Mouse (Mus musculus): ENCODE measurements at regions not wholly inside any gene's neighbourhood (a gene's known extent, or its start where the extent isn't known, plus 50 kb on each side); places are given as distances from the start of the nearest gene placed in this dataset.

DNA sequence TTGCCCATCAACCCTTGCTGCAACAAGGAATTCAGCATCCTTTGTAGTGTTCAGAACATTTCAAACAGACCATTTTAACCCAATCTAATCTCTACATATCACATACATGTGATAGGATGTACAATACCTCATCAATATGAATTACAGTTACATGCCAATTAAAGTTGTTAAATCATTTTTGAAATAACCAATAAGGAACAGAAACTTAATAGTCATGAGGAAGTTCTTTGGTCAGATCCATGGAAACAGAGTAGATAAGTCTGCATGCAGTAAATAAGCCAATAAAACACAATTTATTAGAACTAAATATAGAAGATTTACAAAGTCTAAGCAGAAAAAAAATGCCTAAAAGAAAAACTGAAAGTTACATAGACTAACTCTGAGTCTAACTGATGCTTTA, 136.9 kb upstream of the Rap2b start:
- Histone ChIP-seq H3K79me2 (ENCODE audit: control insufficient read depth, insufficient read depth, low read length) (no peaks in the 10 kb centered on the region), H3K9ac (ENCODE audit: low read depth, low read length) (no peak overlapping the region), H3K27ac (replicated peaks; ENCODE audit: insufficient read depth, low read depth, low read length) (no peak overlapping the region), H3K36me3 (ENCODE audit: control insufficient read depth, insufficient read depth, low read length) (no peaks in the 10 kb centered on the region), H3K27me3 (ENCODE audit: control insufficient read depth, insufficient read depth, low read length) (0 out of 2 replicates have a peak, but pooled peaks cover 4% of the 10 kb centered on the region), H3K4me1 (ENCODE audit: control insufficient read depth, insufficient read depth, low read length) (no peaks in the 10 kb centered on the region), H3K4me3 (ENCODE audit: insufficient read depth, low read depth, low read length) (no peak overlapping the region)
- DNase-seq (ENCODE audit: extremely low read depth, low read depth, low spot score) = no peak
- TF ChIP-seq CTCF (IDR thresholded peaks at IDR 0.05; ENCODE audit: low read depth, low read length) = no peak
- TF ChIP-seq POLR2A (IDR thresholded peaks at IDR 0.05; ENCODE audit: extremely low read depth, insufficient read depth, low read length) = no peak

DNA sequence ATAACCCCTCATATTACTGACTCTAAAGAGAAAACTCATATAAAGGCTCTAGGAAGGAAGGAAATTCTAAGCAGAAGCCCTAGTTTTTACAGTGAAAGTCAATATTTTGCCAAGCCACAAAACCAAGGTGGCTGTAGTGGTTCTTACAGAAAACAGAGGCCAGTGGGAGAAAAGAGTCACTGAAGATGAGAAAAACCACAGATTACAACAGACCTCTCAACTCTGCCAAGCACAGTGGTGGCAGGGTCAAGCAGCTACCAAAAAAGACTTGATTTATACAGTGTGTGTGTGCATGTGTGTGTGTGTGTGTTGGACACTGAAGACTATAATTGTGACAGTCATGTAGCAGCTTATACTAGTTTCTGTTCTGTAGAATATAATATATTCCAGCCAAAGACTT, 136.4 kb upstream of the Rap2b start:
- TF ChIP-seq POLR2A (IDR thresholded peaks at IDR 0.05; ENCODE audit: extremely low read depth, insufficient read depth, low read length) = no peak
- TF ChIP-seq CTCF (IDR thresholded peaks at IDR 0.05; ENCODE audit: low read depth, low read length) = no peak
- Histone ChIP-seq H3K4me1 (ENCODE audit: control insufficient read depth, insufficient read depth, low read length) (no peaks in the 10 kb centered on the region), H3K27me3 (ENCODE audit: control insufficient read depth, insufficient read depth, low read length) (0 out of 2 replicates have a peak, but pooled peaks cover 4% of the 10 kb centered on the region), H3K36me3 (ENCODE audit: control insufficient read depth, insufficient read depth, low read length) (no peaks in the 10 kb centered on the region), H3K27ac (replicated peaks; ENCODE audit: insufficient read depth, low read depth, low read length) (no peak overlapping the region), H3K79me2 (ENCODE audit: control insufficient read depth, insufficient read depth, low read length) (no peaks in the 10 kb centered on the region), H3K9ac (ENCODE audit: low read depth, low read length) (no peak overlapping the region), H3K4me3 (ENCODE audit: insufficient read depth, low read depth, low read length) (no peak overlapping the region)
- no peak for DNase-seq (ENCODE audit: extremely low read depth, low read depth, low spot score)

DNA sequence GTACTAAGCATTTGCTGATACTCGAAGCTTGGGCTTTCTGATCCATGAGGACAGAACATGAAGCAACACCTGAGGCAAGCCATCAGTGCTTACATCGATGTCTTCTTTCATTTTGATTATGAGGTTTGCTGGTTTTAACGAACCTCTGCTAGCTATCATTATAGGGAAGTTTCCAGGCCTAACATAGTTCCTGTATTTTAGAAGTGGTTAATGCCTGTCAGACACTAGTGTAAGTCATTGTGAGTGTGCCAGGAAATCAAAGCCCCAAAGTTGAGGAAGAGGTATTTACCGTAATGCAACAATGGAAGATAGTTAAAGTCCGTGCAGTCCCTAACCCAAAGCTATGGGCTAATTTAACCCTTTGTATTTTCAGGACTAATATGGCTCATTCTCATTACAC, 120.1 kb upstream of the Rap2b start:
- DNase-seq (ENCODE audit: extremely low read depth, low read depth, low spot score) = no peak
- Histone ChIP-seq H3K9ac (ENCODE audit: low read depth, low read length) (no peak overlapping the region), H3K36me3 (ENCODE audit: control insufficient read depth, insufficient read depth, low read length) (no peaks in the 10 kb centered on the region), H3K4me1 (ENCODE audit: control insufficient read depth, insufficient read depth, low read length) (no peaks in the 10 kb centered on the region), H3K4me3 (ENCODE audit: insufficient read depth, low read depth, low read length) (no peak overlapping the region), H3K27ac (replicated peaks; ENCODE audit: insufficient read depth, low read depth, low read length) (no peak overlapping the region), H3K27me3 (ENCODE audit: control insufficient read depth, insufficient read depth, low read length) (no peaks in the 10 kb centered on the region), H3K79me2 (ENCODE audit: control insufficient read depth, insufficient read depth, low read length) (no peaks in the 10 kb centered on the region)
- TF ChIP-seq CTCF (IDR thresholded peaks at IDR 0.05; ENCODE audit: low read depth, low read length) (no peak), POLR2A (IDR thresholded peaks at IDR 0.05; ENCODE audit: extremely low read depth, insufficient read depth, low read length) (no peak)
- 68% methylated on average over 5 of the region's 5 CpGs for WGBS

DNA sequence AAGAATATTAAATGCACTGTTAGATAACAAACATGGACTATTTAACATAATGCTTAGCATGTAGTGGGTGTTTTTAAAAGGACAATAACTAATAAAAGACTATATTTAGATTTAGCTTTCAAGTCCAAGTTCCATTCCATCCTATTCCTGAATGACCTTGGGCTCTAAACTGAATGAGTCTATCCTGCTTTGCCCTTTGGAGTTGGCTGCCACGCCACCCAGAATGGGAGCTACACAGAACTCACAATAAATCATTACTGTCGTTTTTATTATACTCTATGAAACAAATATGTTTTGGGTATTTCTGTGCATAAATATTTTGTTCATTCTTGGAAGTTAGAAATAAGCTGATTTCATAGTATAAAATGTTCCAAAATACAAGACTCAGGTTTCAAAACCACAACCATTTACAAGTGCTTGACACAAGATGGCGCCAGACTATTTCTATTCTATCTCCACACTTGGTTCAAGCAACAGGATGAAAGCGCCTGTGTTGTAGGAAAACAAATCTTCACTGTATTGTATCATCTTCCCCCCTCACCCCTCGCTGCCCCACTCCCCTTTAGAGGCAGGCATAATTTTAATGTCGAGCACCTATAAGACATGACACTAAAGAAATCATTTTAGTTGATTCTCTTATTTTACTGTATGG, 117.4 kb upstream of the Rap2b start:
- no peaks in the 10 kb centered on the region for H3K4me1 ChIP-seq (ENCODE audit: control insufficient read depth, insufficient read depth, low read length)
- H3K79me2 ChIP-seq (ENCODE audit: control insufficient read depth, insufficient read depth, low read length) = no peaks in the 10 kb centered on the region
- H3K9ac ChIP-seq (ENCODE audit: low read depth, low read length) = no peak overlapping the region
- WGBS = 20% methylated on average over 6 of the region's 6 CpGs
- no peaks in the 10 kb centered on the region for H3K36me3 ChIP-seq (ENCODE audit: control insufficient read depth, insufficient read depth, low read length)
- no peaks in the 10 kb centered on the region for H3K27me3 ChIP-seq (ENCODE audit: control insufficient read depth, insufficient read depth, low read length)
- H3K27ac ChIP-seq (replicated peaks; ENCODE audit: insufficient read depth, low read depth, low read length) = no peak overlapping the region
- peak; percentile 31 for DNase-seq (ENCODE audit: extremely low read depth, low read depth, low spot score)
- no peak overlapping the region for H3K4me3 ChIP-seq (ENCODE audit: insufficient read depth, low read depth, low read length)
- peak; percentile 30 for TF ChIP-seq CTCF (IDR thresholded peaks at IDR 0.05; ENCODE audit: low read depth, low read length)
- no peak for TF ChIP-seq POLR2A (IDR thresholded peaks at IDR 0.05; ENCODE audit: extremely low read depth, insufficient read depth, low read length)

DNA sequence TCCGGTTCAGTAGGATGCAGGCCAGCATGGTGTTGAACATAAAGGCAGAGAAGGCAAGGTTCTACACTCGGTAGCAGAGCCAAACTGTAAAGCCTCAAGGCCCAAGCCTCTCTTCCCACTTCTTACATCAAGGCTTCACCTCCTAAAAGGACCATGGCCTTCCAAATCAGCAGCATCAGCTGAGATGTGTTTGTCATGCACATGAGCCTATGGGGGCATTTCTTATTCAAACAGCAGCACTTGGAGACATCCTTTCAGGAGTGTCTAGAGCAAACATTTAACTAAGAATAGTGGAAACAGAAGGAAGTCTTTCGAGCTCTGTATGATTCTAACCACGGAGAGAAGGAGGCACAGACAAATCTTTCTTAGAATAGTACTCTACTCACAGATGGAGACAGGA, 115.0 kb upstream of the Rap2b start:
- Histone ChIP-seq H3K27ac (replicated peaks; ENCODE audit: insufficient read depth, low read depth, low read length) (no peak overlapping the region), H3K79me2 (ENCODE audit: control insufficient read depth, insufficient read depth, low read length) (no peaks in the 10 kb centered on the region), H3K4me1 (ENCODE audit: control insufficient read depth, insufficient read depth, low read length) (no peaks in the 10 kb centered on the region), H3K9ac (ENCODE audit: low read depth, low read length) (no peak overlapping the region), H3K27me3 (ENCODE audit: control insufficient read depth, insufficient read depth, low read length) (no peaks in the 10 kb centered on the region), H3K36me3 (ENCODE audit: control insufficient read depth, insufficient read depth, low read length) (no peaks in the 10 kb centered on the region), H3K4me3 (ENCODE audit: insufficient read depth, low read depth, low read length) (no peak overlapping the region)
- DNase-seq (ENCODE audit: extremely low read depth, low read depth, low spot score) = no peak
- 60% methylated on average over 4 of the region's 4 CpGs for WGBS
- no peak for TF ChIP-seq POLR2A (IDR thresholded peaks at IDR 0.05; ENCODE audit: extremely low read depth, insufficient read depth, low read length)
- TF ChIP-seq CTCF (IDR thresholded peaks at IDR 0.05; ENCODE audit: low read depth, low read length) = no peak

DNA sequence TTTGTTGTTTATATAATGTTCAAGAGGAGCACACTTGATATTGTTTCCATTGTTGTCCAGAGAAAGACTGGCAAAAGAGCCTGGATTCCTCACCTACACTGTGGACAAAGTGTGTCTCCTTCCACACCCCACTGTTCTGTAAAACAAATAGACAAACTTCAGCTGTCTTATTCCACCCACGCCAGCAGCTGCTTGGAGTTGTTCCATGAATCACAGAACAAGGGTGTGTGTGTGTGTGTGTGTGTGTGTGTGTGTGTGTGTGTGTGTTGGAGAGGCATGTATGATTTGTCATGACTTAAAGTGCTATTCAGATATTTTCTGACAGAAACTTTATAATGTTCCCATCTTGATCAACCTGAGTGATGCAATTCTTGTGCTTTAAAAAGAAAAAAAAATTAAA, 114.1 kb upstream of the Rap2b start:
- no peaks in the 10 kb centered on the region for H3K4me1 ChIP-seq (ENCODE audit: control insufficient read depth, insufficient read depth, low read length)
- H3K27me3 ChIP-seq (ENCODE audit: control insufficient read depth, insufficient read depth, low read length) = no peaks in the 10 kb centered on the region
- no peak overlapping the region for H3K27ac ChIP-seq (replicated peaks; ENCODE audit: insufficient read depth, low read depth, low read length)
- no peaks in the 10 kb centered on the region for H3K36me3 ChIP-seq (ENCODE audit: control insufficient read depth, insufficient read depth, low read length)
- no peaks in the 10 kb centered on the region for H3K79me2 ChIP-seq (ENCODE audit: control insufficient read depth, insufficient read depth, low read length)
- no peak overlapping the region for H3K9ac ChIP-seq (ENCODE audit: low read depth, low read length)
- no peak for DNase-seq (ENCODE audit: extremely low read depth, low read depth, low spot score)
- no peak overlapping the region for H3K4me3 ChIP-seq (ENCODE audit: insufficient read depth, low read depth, low read length)
- no peak for TF ChIP-seq CTCF (IDR thresholded peaks at IDR 0.05; ENCODE audit: low read depth, low read length)
- TF ChIP-seq POLR2A (IDR thresholded peaks at IDR 0.05; ENCODE audit: extremely low read depth, insufficient read depth, low read length) = no peak
- 32% methylated on average over 1 of the region's 1 CpGs for whole genome bisulfite sequencing
